Comparison of ENCODE assay signal across 16 mouse cellular contexts in genomic region chr2:12084341-12084740, GRCm38 (mm10).
"Had no signal": no experiment of that assay in that cellular context is flagged by ENCODE, and none has a peak within 500 bp of the region (broad histone marks: within the 10 kb centered on the region; RNA-seq: fewer than 3 reads in every experiment).

No protein-coding gene starts in this region.

- H3K27me3 ChIP-seq: liver, embryonic 15.5 days; midbrain, embryonic 12.5 days; neural tube, embryonic 15.5 days had no signal

- H3K36me3 ChIP-seq: limb, embryonic 10.5 days; liver, embryonic 15.5 days; midbrain, embryonic 12.5 days; neural tube, embryonic 15.5 days had no signal

- DNase-seq: kidney, postnatal 14 days; lung, adult 2 months; lung, postnatal 36 days; spleen, adult 18-20 months; thymus, adult 18-20 months; thymus, postnatal 14 days had no signal

- H3K9ac ChIP-seq: liver, embryonic 15.5 days; midbrain, embryonic 12.5 days; neural tube, embryonic 15.5 days had no signal

- H3K4me2 ChIP-seq: liver, embryonic 11.5 days; liver, embryonic 15.5 days; midbrain, embryonic 12.5 days; neural tube, embryonic 15.5 days had no signal

- H3K4me3 ChIP-seq: left cerebral cortex, adult 2 months; limb, embryonic 10.5 days; liver, embryonic 15.5 days; midbrain, embryonic 12.5 days; myocyte; neural tube, embryonic 15.5 days had no signal

- H3K27ac ChIP-seq: left cerebral cortex, adult 2 months; limb, embryonic 10.5 days; liver, embryonic 15.5 days; midbrain, embryonic 12.5 days; neural tube, embryonic 15.5 days had no signal

- H3K9me3 ChIP-seq: limb, embryonic 10.5 days; liver, embryonic 15.5 days; midbrain, embryonic 12.5 days; neural tube, embryonic 15.5 days had no signal

- ATAC-seq: intestine, embryonic 16.5 days; lung, postnatal 0 days; midbrain, embryonic 16.5 days had no signal

- H3K4me1 ChIP-seq: limb, embryonic 10.5 days; liver, embryonic 15.5 days; midbrain, embryonic 12.5 days; neural tube, embryonic 15.5 days had no signal
